Mouse (Mus musculus): ENCODE results near the gene Lig4. TPM values are rescaled to one million over a fixed set of nuclear protein-coding genes. Genes with fewer than 3 reads are reported as not detected.

Gene Lig4
- polyA plus RNA-seq, 1 experiment = 2.0 TPM

DNA sequence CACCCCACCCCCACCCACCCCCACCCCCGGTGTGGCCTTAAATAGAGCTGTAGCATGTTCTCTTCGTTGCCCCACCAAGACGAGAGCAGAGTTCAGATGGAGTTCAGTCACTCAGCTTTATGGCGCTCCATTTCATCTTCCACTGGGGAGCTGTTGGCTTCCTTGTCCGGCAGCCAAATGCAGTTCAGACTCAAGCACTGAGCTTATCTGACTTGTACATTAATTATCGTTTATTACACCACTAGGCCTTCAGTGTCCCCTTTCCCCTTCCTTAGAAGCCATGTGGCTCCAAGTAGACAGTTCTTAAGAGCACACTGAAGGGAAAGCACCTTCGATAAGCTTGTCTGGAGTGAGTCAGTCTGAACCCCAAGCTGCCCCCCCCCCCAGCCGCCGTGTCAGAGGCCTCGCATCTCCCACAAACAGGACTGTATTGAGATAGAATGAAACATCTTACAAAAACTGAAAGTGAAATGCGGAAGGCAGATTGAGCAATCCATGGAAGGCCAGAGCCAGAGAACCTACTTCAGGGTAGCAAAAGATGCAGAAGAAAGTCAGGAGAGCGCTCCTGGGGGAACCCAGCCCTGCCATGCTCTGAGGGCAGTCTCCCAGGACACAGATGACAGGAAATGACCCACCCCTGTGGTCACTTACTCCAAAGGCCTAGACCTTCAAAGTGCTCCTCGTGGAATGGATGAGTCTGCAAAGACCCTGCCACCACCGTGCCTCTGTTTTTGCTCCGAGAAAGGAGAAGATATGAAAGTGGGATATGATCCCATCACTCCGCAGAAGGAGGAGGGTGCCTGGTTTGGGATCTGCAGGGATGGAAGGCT, 28.9 kb upstream of the Lig4 start, which contains the start of gene Tnfsf13b:
TSS of gene Tnfsf13b (plus strand) at position 312 of the 830 bp plus-strand sequence.
- no peak for TF ChIP-seq CTCF (IDR thresholded peaks at IDR 0.05; ENCODE audit: control insufficient read depth, insufficient read depth, insufficient read length)
- TF ChIP-seq CEBPB (IDR thresholded peaks at IDR 0.05; ENCODE audit: low read depth) = no peak
- TF ChIP-seq USF1 (IDR thresholded peaks at IDR 0.05; ENCODE audit: low read depth) = no peak
- TF ChIP-seq MAX (IDR thresholded peaks at IDR 0.05) = no peak
- no peak for TF ChIP-seq MYOD1 (IDR thresholded peaks at IDR 0.05; ENCODE audit: control insufficient read depth, insufficient read length, low read depth)
- no peak for TF ChIP-seq MYOG (IDR thresholded peaks at IDR 0.05; ENCODE audit: control insufficient read depth, extremely low read depth, insufficient read length)
- no peak for TF ChIP-seq FOSL1 (IDR thresholded peaks at IDR 0.05; ENCODE audit: insufficient read depth, low read length, poor library complexity, severe bottlenecking)
- Histone ChIP-seq H3K79me3 (ENCODE audit: low read depth) (no peaks in the 10 kb centered on the region), H3K27me3 (ENCODE audit: control insufficient read depth, insufficient read depth, insufficient read length) (no peaks in the 10 kb centered on the region), H3K36me3 (ENCODE audit: control insufficient read depth, insufficient read depth) (no peaks in the 10 kb centered on the region), H3K79me2 (ENCODE audit: control insufficient read depth, insufficient read depth) (no peaks in the 10 kb centered on the region), H3K4me3 (ENCODE audit: insufficient read depth, poor library complexity, severe bottlenecking) (no peak within 1 kb of the TSS), H3ac (ENCODE audit: control insufficient read depth, insufficient read length, low read depth) (no peak within 1 kb of the TSS)

DNA sequence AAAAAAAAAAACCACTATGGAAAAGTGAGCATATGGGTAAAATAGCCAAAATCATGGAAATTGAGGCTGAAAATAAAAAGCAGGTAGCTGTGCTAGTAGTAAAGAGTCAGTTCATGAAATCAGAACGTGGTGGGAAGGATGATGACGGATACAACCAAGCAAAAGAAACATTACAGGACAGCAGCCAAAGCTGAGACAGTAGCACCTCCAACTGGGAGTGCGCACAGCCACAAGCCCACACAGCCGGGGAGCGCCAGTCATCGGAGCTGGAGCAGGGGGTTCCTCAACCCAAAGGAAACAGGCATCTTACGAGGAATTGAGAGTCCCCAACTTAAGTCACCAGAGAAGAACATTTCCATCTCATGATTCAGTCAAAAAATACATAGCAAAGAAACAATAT, 26.6 kb upstream of the Lig4 start:
- H3K27me3 ChIP-seq (ENCODE audit: control insufficient read depth, insufficient read depth, insufficient read length) = no peaks in the 10 kb centered on the region
- no peak for TF ChIP-seq USF1 (IDR thresholded peaks at IDR 0.05; ENCODE audit: low read depth)
- no peak for TF ChIP-seq MAX (IDR thresholded peaks at IDR 0.05)
- no peak for TF ChIP-seq MYOG (IDR thresholded peaks at IDR 0.05; ENCODE audit: control insufficient read depth, extremely low read depth, insufficient read length)
- no peak for TF ChIP-seq CTCF (IDR thresholded peaks at IDR 0.05; ENCODE audit: control insufficient read depth, insufficient read depth, insufficient read length)
- TF ChIP-seq FOSL1 (IDR thresholded peaks at IDR 0.05; ENCODE audit: insufficient read depth, low read length, poor library complexity, severe bottlenecking) = no peak
- no peak for TF ChIP-seq CEBPB (IDR thresholded peaks at IDR 0.05; ENCODE audit: low read depth)
- TF ChIP-seq MYOD1 (IDR thresholded peaks at IDR 0.05; ENCODE audit: control insufficient read depth, insufficient read length, low read depth) = no peak
- no peaks in the 10 kb centered on the region for H3K79me2 ChIP-seq (ENCODE audit: control insufficient read depth, insufficient read depth)
- H3K4me3 ChIP-seq (ENCODE audit: insufficient read depth, poor library complexity, severe bottlenecking) = no peak overlapping the region
- no peak overlapping the region for H3ac ChIP-seq (ENCODE audit: control insufficient read depth, insufficient read length, low read depth)
- H3K36me3 ChIP-seq (ENCODE audit: control insufficient read depth, insufficient read depth) = no peaks in the 10 kb centered on the region
- H3K79me3 ChIP-seq (ENCODE audit: low read depth) = no peaks in the 10 kb centered on the region

DNA sequence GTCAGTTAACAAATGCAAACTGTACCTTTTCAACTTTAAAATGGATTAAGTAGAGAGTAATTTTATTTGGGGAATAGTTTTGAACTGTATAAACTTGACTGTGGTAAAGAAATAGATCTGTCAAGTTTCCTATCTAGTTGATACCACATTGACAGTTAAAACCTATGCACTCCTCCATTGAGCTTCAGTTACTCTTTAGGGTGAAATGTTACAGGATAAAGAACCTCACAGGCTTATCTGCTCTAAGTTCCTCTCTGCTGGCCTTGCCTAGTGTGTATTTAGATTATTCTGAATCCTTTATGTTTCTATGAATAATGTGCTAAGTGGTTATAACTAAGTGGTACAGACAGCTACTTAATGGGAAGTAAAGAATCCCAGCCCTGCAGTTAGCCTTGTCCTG, 2.7 kb upstream of the Lig4 start:
- Histone ChIP-seq H3K79me2 (ENCODE audit: control insufficient read depth, insufficient read depth) (peaks cover 85% of the 10 kb centered on the region), H3K4me3 (ENCODE audit: insufficient read depth, poor library complexity, severe bottlenecking) (no peak overlapping the region), H3K79me3 (ENCODE audit: low read depth) (peaks cover 68% of the 10 kb centered on the region), H3ac (ENCODE audit: control insufficient read depth, insufficient read length, low read depth) (no peak overlapping the region), H3K27me3 (ENCODE audit: control insufficient read depth, insufficient read depth, insufficient read length) (no peaks in the 10 kb centered on the region), H3K36me3 (ENCODE audit: control insufficient read depth, insufficient read depth) (peaks cover 2% of the 10 kb centered on the region)
- TF ChIP-seq MYOG (IDR thresholded peaks at IDR 0.05; ENCODE audit: control insufficient read depth, extremely low read depth, insufficient read length) = no peak
- no peak for TF ChIP-seq MYOD1 (IDR thresholded peaks at IDR 0.05; ENCODE audit: control insufficient read depth, insufficient read length, low read depth)
- TF ChIP-seq FOSL1 (IDR thresholded peaks at IDR 0.05; ENCODE audit: insufficient read depth, low read length, poor library complexity, severe bottlenecking) = no peak
- no peak for TF ChIP-seq CTCF (IDR thresholded peaks at IDR 0.05; ENCODE audit: control insufficient read depth, insufficient read depth, insufficient read length)
- no peak for TF ChIP-seq MAX (IDR thresholded peaks at IDR 0.05)

DNA sequence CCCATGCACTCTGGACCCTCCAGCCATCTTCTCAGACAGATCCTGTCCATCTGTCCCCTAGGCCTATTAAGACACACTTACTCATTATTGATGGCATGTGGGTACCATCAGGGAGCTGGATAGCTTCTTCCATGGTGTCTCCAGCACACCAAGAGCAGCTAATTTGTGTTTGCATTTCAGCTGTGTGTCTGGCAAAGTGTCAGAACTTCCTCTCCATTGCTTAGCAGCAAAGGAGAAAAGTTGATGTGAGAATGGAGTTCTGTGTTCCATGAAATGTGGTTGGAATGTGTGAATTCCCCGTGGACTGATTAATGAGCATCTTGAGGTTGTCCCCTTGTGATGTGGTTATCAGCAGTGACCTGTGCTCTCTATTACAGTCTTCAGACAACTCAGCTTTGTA, 2.3 kb upstream of the Lig4 start:
- TF ChIP-seq MYOD1 (IDR thresholded peaks at IDR 0.05; ENCODE audit: control insufficient read depth, insufficient read length, low read depth) = no peak
- no peak for TF ChIP-seq CEBPB (IDR thresholded peaks at IDR 0.05; ENCODE audit: low read depth)
- TF ChIP-seq FOSL1 (IDR thresholded peaks at IDR 0.05; ENCODE audit: insufficient read depth, low read length, poor library complexity, severe bottlenecking) = no peak
- TF ChIP-seq USF1 (IDR thresholded peaks at IDR 0.05; ENCODE audit: low read depth) = no peak
- TF ChIP-seq MYOG (IDR thresholded peaks at IDR 0.05; ENCODE audit: control insufficient read depth, extremely low read depth, insufficient read length) = no peak
- no peak for TF ChIP-seq MAX (IDR thresholded peaks at IDR 0.05)
- TF ChIP-seq CTCF (IDR thresholded peaks at IDR 0.05; ENCODE audit: control insufficient read depth, insufficient read depth, insufficient read length) = no peak
- peaks cover 84% of the 10 kb centered on the region for H3K79me2 ChIP-seq (ENCODE audit: control insufficient read depth, insufficient read depth)
- H3K79me3 ChIP-seq (ENCODE audit: low read depth) = peaks cover 68% of the 10 kb centered on the region
- H3K27me3 ChIP-seq (ENCODE audit: control insufficient read depth, insufficient read depth, insufficient read length) = no peaks in the 10 kb centered on the region
- H3K4me3 ChIP-seq (ENCODE audit: insufficient read depth, poor library complexity, severe bottlenecking) = no peak overlapping the region
- no peaks in the 10 kb centered on the region for H3K36me3 ChIP-seq (ENCODE audit: control insufficient read depth, insufficient read depth)
- H3ac ChIP-seq (ENCODE audit: control insufficient read depth, insufficient read length, low read depth) = no peak overlapping the region

DNA sequence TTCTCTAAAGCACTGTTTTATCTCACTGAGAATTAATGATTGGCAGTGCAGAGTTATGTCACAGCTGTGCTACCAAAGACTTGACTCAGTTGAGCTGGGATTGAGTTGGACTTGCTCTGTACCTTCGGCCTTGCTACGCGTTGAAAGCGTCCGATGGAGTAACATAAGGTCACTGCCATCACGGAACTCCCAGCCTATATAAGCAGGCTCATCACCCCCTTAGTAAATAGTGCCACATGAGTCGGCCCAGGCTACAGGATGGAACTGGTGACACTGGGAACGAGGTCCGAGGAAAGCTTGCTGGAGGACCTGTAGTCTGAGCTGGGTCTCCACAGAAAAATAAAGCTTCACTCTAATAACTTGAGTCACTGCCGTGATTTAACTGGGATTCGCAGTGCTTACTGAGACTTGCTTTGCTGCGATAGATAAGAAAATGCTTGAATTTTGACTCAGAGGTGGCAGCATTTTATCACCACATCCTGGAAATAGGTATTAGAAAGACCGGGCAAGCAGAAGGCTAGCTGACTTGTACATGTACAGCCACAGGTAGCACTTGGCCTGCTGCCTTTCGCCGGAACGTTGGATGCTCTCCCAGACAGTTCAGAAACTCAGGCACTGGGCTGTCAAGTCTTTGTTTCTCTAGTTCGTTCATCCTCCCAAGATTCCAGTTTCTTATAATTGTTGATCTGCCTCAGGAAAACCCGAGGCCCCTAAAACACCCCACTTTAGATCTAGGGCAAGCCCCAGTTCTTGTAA, 1.2 kb upstream of the Lig4 start:
- Histone ChIP-seq H3K36me3 (ENCODE audit: control insufficient read depth, insufficient read depth) (no peaks in the 10 kb centered on the region), H3ac (ENCODE audit: control insufficient read depth, insufficient read length, low read depth) (peak overlapping the region; percentile 88), H3K79me2 (ENCODE audit: control insufficient read depth, insufficient read depth) (peaks cover 75% of the 10 kb centered on the region), H3K79me3 (ENCODE audit: low read depth) (peaks cover 61% of the 10 kb centered on the region), H3K4me3 (ENCODE audit: insufficient read depth, poor library complexity, severe bottlenecking) (peak overlapping the region; percentile 87), H3K27me3 (ENCODE audit: control insufficient read depth, insufficient read depth, insufficient read length) (no peaks in the 10 kb centered on the region)
- no peak for TF ChIP-seq MAX (IDR thresholded peaks at IDR 0.05)
- TF ChIP-seq CEBPB (IDR thresholded peaks at IDR 0.05; ENCODE audit: low read depth) = no peak
- no peak for TF ChIP-seq MYOD1 (IDR thresholded peaks at IDR 0.05; ENCODE audit: control insufficient read depth, insufficient read length, low read depth)
- TF ChIP-seq MYOG (IDR thresholded peaks at IDR 0.05; ENCODE audit: control insufficient read depth, extremely low read depth, insufficient read length) = no peak
- no peak for TF ChIP-seq FOSL1 (IDR thresholded peaks at IDR 0.05; ENCODE audit: insufficient read depth, low read length, poor library complexity, severe bottlenecking)
- no peak for TF ChIP-seq CTCF (IDR thresholded peaks at IDR 0.05; ENCODE audit: control insufficient read depth, insufficient read depth, insufficient read length)
- no peak for TF ChIP-seq USF1 (IDR thresholded peaks at IDR 0.05; ENCODE audit: low read depth)
